Mouse (Mus musculus) left cerebral cortex, adult 18-20 months (tissue): ENCODE results near the gene Pml. TPM values are rescaled to one million over a fixed set of nuclear protein-coding genes. Genes with fewer than 3 reads are reported as not detected.

Experiments used
- DNase-seq, 2 experiments: peaks; one replicate each; pipeline ENCODE4 v3.0.0; 2021 to 2022; ENCODE audit warnings: low spot score in 2 of 2, mixed read lengths in 1 of 2
- total RNA-seq, 2 experiments: library from RNA; stranded (reverse); gene quantifications; 2 replicates each; pipeline ENCODE4 v1.2.3; 2021

Gene Pml
- total RNA-seq, 2 experiments from 2014 or later, result 17.2 to 17.7 TPM

GRCm38 (mm10) chr9:58242696-58243095 lies 6.9 kb downstream of the Pml start:
- DNase-seq, result no peak

GRCm38 (mm10) chr9:58241780-58242485 lies 7.7 kb downstream of the Pml start:
- no peak for DNase-seq

- no peak for DNase-seq
Measured at GRCm38 (mm10) chr9:58234502-58235015, 15.0 kb downstream of the Pml start.

- no peak for DNase-seq
Measured at GRCm38 (mm10) chr9:58232374-58232773, 17.2 kb downstream of the Pml start.

- no peak for DNase-seq
Measured at GRCm38 (mm10) chr9:58231746-58232145, 17.8 kb downstream of the Pml start.

- no peak for DNase-seq
Measured at GRCm38 (mm10) chr9:58228777-58229466, 20.7 kb downstream of the Pml start.

- DNase-seq, result peak; percentile 53 to 68
Measured at GRCm38 (mm10) chr9:58225915-58226913, 23.4 kb downstream of the Pml start.

- no peak for DNase-seq
Measured at GRCm38 (mm10) chr9:58224356-58224755, 25.2 kb downstream of the Pml start.

GRCm38 (mm10) chr9:58220218-58220903 lies 29.2 kb downstream of the Pml start:
- DNase-seq, result peak; percentile 47 to 53

GRCm38 (mm10) chr9:58218539-58218938 lies 31.0 kb downstream of the Pml start:
- DNase-seq, result no peak

- DNase-seq, result peak; percentile 38 to 51
Measured at GRCm38 (mm10) chr9:58216402-58216801, 33.2 kb downstream of the Pml start.

- DNase-seq, result no peak
Measured at GRCm38 (mm10) chr9:58214519-58215180, 34.9 kb downstream of the Pml start.

GRCm38 (mm10) chr9:58213865-58214264 lies 35.7 kb downstream of the Pml start:
- DNase-seq, result no peak

- DNase-seq, result no peak
Measured at GRCm38 (mm10) chr9:58213377-58213776, 36.2 kb downstream of the Pml start.

- DNase-seq, result no peak
Measured at GRCm38 (mm10) chr9:58210304-58210627, 39.3 kb downstream of the Pml start.

GRCm38 (mm10) chr9:58209462-58210303 lies 39.9 kb downstream of the Pml start:
- DNase-seq, result peak in 1 of 2 experiments; percentile 33

- DNase-seq, result no peak
Measured at GRCm38 (mm10) chr9:58206013-58206412, 43.6 kb downstream of the Pml start.

GRCm38 (mm10) chr9:58204448-58205000 lies 45.1 kb downstream of the Pml start:
- peak; percentile 88 to 96 for DNase-seq
